26 mouse cellular contexts compared by ENCODE assay signal in the genomic region with DNA sequence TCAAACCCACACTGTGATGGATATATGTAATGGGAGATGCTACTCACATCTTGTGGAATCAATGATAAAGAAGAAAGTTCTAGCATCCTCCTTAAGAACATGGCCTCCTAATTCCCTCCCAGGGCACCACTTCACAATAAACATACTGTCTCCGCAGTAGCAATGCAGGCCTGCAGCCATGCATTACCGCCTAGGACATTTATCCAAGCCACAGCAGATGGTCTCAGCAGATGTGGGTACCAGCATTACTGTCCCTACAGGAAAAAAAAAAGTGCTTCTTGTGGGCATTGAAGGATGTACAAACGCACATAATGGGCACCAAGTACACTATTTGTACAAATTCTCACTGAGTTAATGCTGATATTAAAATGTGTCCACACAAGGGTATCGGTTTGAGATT.
DNase-seq lines count a peak whose midpoint lies in the region; ATAC-seq and TF ChIP-seq lines count a peak whose summit lies in the region.
"Had no signal": no experiment of that assay in that cellular context is flagged by ENCODE, and none has a peak within 500 bp of the region (broad histone marks: within the 10 kb centered on the region; RNA-seq: fewer than 3 reads in every experiment).

No protein-coding gene starts in this region.

- DNase-seq in midbrain, postnatal 0 days (ENCODE audit: low spot score), result peak; percentile 39
- DNase-seq in retina, postnatal 1 day, result peak; percentile 49
- no peak for DNase-seq in adrenal gland, adult 2 months
- DNase-seq: adrenal gland, adult 8-10 months; adrenal gland, postnatal 25 days; cerebellum, adult 18-20 months; cerebellum, adult 9-10 months; cerebellum, postnatal 36 days; embryo, embryonic 11 days; gastrocnemius, postnatal 25 days; heart, adult 18-20 months; heart, postnatal 10 days; heart, postnatal 36 days had no signal

- no peaks in the 10 kb centered on the region for H3K9me3 ChIP-seq in hindbrain, embryonic 16.5 days (ENCODE audit: control insufficient read depth, low read length)
- no peaks in the 10 kb centered on the region for H3K9me3 ChIP-seq in hindbrain, embryonic 13.5 days
- H3K9me3 ChIP-seq in midbrain, postnatal 0 days (ENCODE audit: low read length), result no peaks in the 10 kb centered on the region
- peaks cover 6% of the 10 kb centered on the region; the same call in 1 of the 2 replicates for H3K9me3 ChIP-seq in midbrain, embryonic 13.5 days
- H3K9me3 ChIP-seq: embryonic facial prominence, embryonic 10.5 days; embryonic facial prominence, embryonic 13.5 days; forebrain, embryonic 12.5 days; forebrain, embryonic 15.5 days; heart, embryonic 15.5 days; hindbrain, embryonic 10.5 days; intestine, embryonic 15.5 days had no signal

- peaks cover 2% of the 10 kb centered on the region; the same call in 1 of the 2 replicates for H3K4me1 ChIP-seq in hindbrain, embryonic 16.5 days (ENCODE audit: control insufficient read depth, insufficient read depth, low read depth, low read length)
- no peaks in the 10 kb centered on the region; the same call in 1 of the 2 replicates for H3K4me1 ChIP-seq in hindbrain, embryonic 13.5 days (replicated peaks)
- no peaks in the 10 kb centered on the region for H3K4me1 ChIP-seq in midbrain, postnatal 0 days (ENCODE audit: insufficient read depth, low read length)
- peaks cover 9% of the 10 kb centered on the region; the same call in 1 of the 2 replicates for H3K4me1 ChIP-seq in midbrain, embryonic 13.5 days (replicated peaks)
- H3K4me1 ChIP-seq: embryonic facial prominence, embryonic 10.5 days; heart, embryonic 12.5 days; heart, embryonic 15.5 days; hindbrain, embryonic 10.5 days; intestine, embryonic 15.5 days had no signal

- no peak overlapping the region for H3K27ac ChIP-seq in hindbrain, embryonic 16.5 days (ENCODE audit: low read depth, low read length)
- no peak overlapping the region for H3K27ac ChIP-seq in hindbrain, embryonic 13.5 days
- H3K27ac ChIP-seq in midbrain, postnatal 0 days (ENCODE audit: low read depth, low read length), result no peak overlapping the region
- H3K27ac ChIP-seq in midbrain, embryonic 13.5 days, result no peak overlapping the region
- H3K27ac ChIP-seq: embryonic facial prominence, embryonic 10.5 days; embryonic facial prominence, embryonic 13.5 days; forebrain, embryonic 12.5 days; forebrain, embryonic 15.5 days; heart, embryonic 15.5 days; hindbrain, embryonic 10.5 days; intestine, embryonic 15.5 days had no signal

- TF ChIP-seq CTCF in midbrain, postnatal 0 days (IDR thresholded peaks at IDR 0.05), result no peak

- H3K4me3 ChIP-seq in hindbrain, embryonic 16.5 days (ENCODE audit: low read length), result no peak overlapping the region
- H3K4me3 ChIP-seq in hindbrain, embryonic 13.5 days, result no peak overlapping the region
- no peak overlapping the region for H3K4me3 ChIP-seq in midbrain, postnatal 0 days (ENCODE audit: low read depth, low read length)
- no peak overlapping the region for H3K4me3 ChIP-seq in midbrain, embryonic 13.5 days (replicated peaks)
- H3K4me3 ChIP-seq: embryonic facial prominence, embryonic 10.5 days; embryonic facial prominence, embryonic 13.5 days; erythroblast, embryonic 14.5 days; forebrain, embryonic 12.5 days; forebrain, embryonic 15.5 days; heart, embryonic 12.5 days; heart, embryonic 15.5 days; hindbrain, embryonic 10.5 days; intestine, embryonic 15.5 days had no signal

- peak; percentile 57; the same call in 1 of the 2 replicates for ATAC-seq in hindbrain, embryonic 16.5 days
- ATAC-seq in hindbrain, embryonic 13.5 days (ENCODE audit: low FRiP score), result no peak
- no peak for ATAC-seq in midbrain, postnatal 0 days (ENCODE audit: low FRiP score)
- ATAC-seq in midbrain, embryonic 13.5 days, result no peak
- ATAC-seq: CD4-positive, CD25-positive, alpha-beta regulatory T cell, adult 4 months; forebrain, embryonic 15.5 days; intestine, embryonic 15.5 days had no signal

- WGBS in hindbrain, embryonic 16.5 days, result 66% methylated on average over 4 of the region's 4 CpGs
- 80% methylated on average over 4 of the region's 4 CpGs for WGBS in hindbrain, embryonic 13.5 days
- 86% methylated on average over 4 of the region's 4 CpGs for WGBS in midbrain, postnatal 0 days
- WGBS in midbrain, embryonic 13.5 days, result 84% methylated on average over 4 of the region's 4 CpGs

- no peaks in the 10 kb centered on the region for H3K27me3 ChIP-seq in hindbrain, embryonic 16.5 days (replicated peaks; ENCODE audit: control insufficient read depth, insufficient read depth, low read length)
- no peaks in the 10 kb centered on the region for H3K27me3 ChIP-seq in hindbrain, embryonic 13.5 days
- H3K27me3 ChIP-seq in midbrain, postnatal 0 days (ENCODE audit: insufficient read depth, low read length), result no peaks in the 10 kb centered on the region; the same call in 1 of the 2 replicates
- H3K27me3 ChIP-seq in midbrain, embryonic 13.5 days, result peaks cover 27% of the 10 kb centered on the region
- H3K27me3 ChIP-seq: embryonic facial prominence, embryonic 13.5 days; forebrain, embryonic 12.5 days; forebrain, embryonic 15.5 days; heart, embryonic 12.5 days; heart, embryonic 15.5 days; intestine, embryonic 15.5 days had no signal

- no peak overlapping the region for H3K9ac ChIP-seq in hindbrain, embryonic 16.5 days (ENCODE audit: low read depth, low read length)
- H3K9ac ChIP-seq in hindbrain, embryonic 13.5 days, result no peak overlapping the region
- H3K9ac ChIP-seq in midbrain, postnatal 0 days (replicated peaks; ENCODE audit: low read length, poor library complexity, severe bottlenecking), result no peak overlapping the region
- no peak overlapping the region for H3K9ac ChIP-seq in midbrain, embryonic 13.5 days (replicated peaks)
- H3K9ac ChIP-seq: embryonic facial prominence, embryonic 13.5 days; forebrain, embryonic 12.5 days; forebrain, embryonic 15.5 days; heart, embryonic 12.5 days; heart, embryonic 15.5 days; intestine, embryonic 15.5 days had no signal

- H3K36me3 ChIP-seq in hindbrain, embryonic 16.5 days (ENCODE audit: control insufficient read depth, insufficient read depth, low read length), result no peaks in the 10 kb centered on the region
- no peaks in the 10 kb centered on the region for H3K36me3 ChIP-seq in hindbrain, embryonic 13.5 days
- H3K36me3 ChIP-seq in midbrain, postnatal 0 days (ENCODE audit: insufficient read depth, low read length), result no peaks in the 10 kb centered on the region
- H3K36me3 ChIP-seq in midbrain, embryonic 13.5 days, result no peaks in the 10 kb centered on the region
- H3K36me3 ChIP-seq: embryonic facial prominence, embryonic 10.5 days; embryonic facial prominence, embryonic 13.5 days; forebrain, embryonic 12.5 days; forebrain, embryonic 15.5 days; heart, embryonic 12.5 days; heart, embryonic 15.5 days; hindbrain, embryonic 10.5 days; intestine, embryonic 15.5 days had no signal

- H3K4me2 ChIP-seq in hindbrain, embryonic 16.5 days (ENCODE audit: low read length), result no peak overlapping the region
- H3K4me2 ChIP-seq in hindbrain, embryonic 13.5 days, result no peak overlapping the region
- H3K4me2 ChIP-seq in midbrain, postnatal 0 days (ENCODE audit: low read depth, low read length, poor library complexity, severe bottlenecking), result no peak overlapping the region
- H3K4me2 ChIP-seq in midbrain, embryonic 13.5 days (replicated peaks), result no peak overlapping the region
- H3K4me2 ChIP-seq: embryonic facial prominence, embryonic 13.5 days; forebrain, embryonic 12.5 days; forebrain, embryonic 15.5 days; heart, embryonic 12.5 days; heart, embryonic 15.5 days; intestine, embryonic 15.5 days had no signal
